Mouse (Mus musculus): ENCODE data around the gene Lck. TPM values are rescaled to one million over a fixed set of nuclear protein-coding genes. Genes with fewer than 3 reads are reported as not detected.

Gene Lck
- polyA plus RNA-seq, 1 experiment from 2014 or later, result 6.3 TPM

GRCm38 (mm10) chr4:129582251-129582650, 8.8 kb upstream of the Lck start:
- no peak for ATAC-seq (ENCODE audit: insufficient read depth, low FRiP score, low read depth)
- peaks cover 9% of the 10 kb centered on the region for H3K4me1 ChIP-seq
- no peaks in the 10 kb centered on the region for H3K9me3 ChIP-seq
- 92% methylated on average over 1 of the region's 1 CpGs for WGBS
- no peak overlapping the region for H3K27ac ChIP-seq
- no peak overlapping the region for H3K4me3 ChIP-seq (replicated peaks)
- H3K36me3 ChIP-seq, result no peaks in the 10 kb centered on the region
- no peak overlapping the region for H3K9ac ChIP-seq
- no peaks in the 10 kb centered on the region for H3K27me3 ChIP-seq (replicated peaks)
- H3K4me2 ChIP-seq, result no peak overlapping the region

GRCm38 (mm10) chr4:129580347-129580746, 6.9 kb upstream of the Lck start:
- no peak overlapping the region for H3K4me2 ChIP-seq
- WGBS, result 50% methylated on average over 7 of the region's 7 CpGs
- H3K36me3 ChIP-seq, result no peaks in the 10 kb centered on the region
- no peak for ATAC-seq (ENCODE audit: insufficient read depth, low FRiP score, low read depth)
- no peak overlapping the region for H3K4me3 ChIP-seq (replicated peaks)
- no peak overlapping the region for H3K27ac ChIP-seq
- no peaks in the 10 kb centered on the region for H3K27me3 ChIP-seq (replicated peaks)
- no peak overlapping the region for H3K9ac ChIP-seq
- H3K9me3 ChIP-seq, result no peaks in the 10 kb centered on the region
- peaks cover 9% of the 10 kb centered on the region for H3K4me1 ChIP-seq

- ATAC-seq (ENCODE audit: insufficient read depth, low FRiP score, low read depth), result no peak
- no peak within 1 kb of the TSS for H3K4me2 ChIP-seq
- 72% methylated on average over 5 of the region's 5 CpGs for WGBS
- H3K36me3 ChIP-seq, result no peaks in the 10 kb centered on the region
- H3K9ac ChIP-seq, result no peak within 1 kb of the TSS
- H3K4me3 ChIP-seq (replicated peaks), result no peak within 1 kb of the TSS
- H3K9me3 ChIP-seq, result no peaks in the 10 kb centered on the region
- H3K4me1 ChIP-seq, result no peaks in the 10 kb centered on the region
- no peaks in the 10 kb centered on the region for H3K27me3 ChIP-seq (replicated peaks)
- H3K27ac ChIP-seq, result no peak within 1 kb of the TSS
Measured at GRCm38 (mm10) chr4:129578466-129578865, 5.0 kb upstream of the Lck start, which contains the start of gene Fam167b. TSS of gene Fam167b (minus strand) at chr4:129578549.

DNA sequence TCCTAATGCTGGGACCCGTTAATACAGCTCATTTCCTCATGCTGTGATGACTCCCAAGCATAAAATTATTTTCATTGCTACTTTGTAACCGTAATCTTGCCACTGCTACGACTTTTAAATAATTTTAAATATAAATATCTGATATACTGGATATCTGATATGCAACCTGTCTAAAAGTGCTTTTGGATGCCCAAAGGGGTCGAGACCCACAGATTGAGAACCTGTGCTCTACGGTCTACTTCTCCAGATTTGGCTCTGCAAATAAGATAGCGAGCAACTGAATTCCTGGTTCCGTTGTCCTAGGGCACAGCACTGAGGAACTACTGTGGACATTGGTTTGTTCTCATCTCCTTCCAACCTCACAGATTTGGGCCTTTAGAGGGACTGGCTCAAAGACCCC, 4.2 kb upstream of the Lck start:
- Histone ChIP-seq H3K9ac (no peak overlapping the region), H3K4me2 (no peak overlapping the region), H3K4me3 (replicated peaks) (no peak overlapping the region), H3K36me3 (no peaks in the 10 kb centered on the region), H3K4me1 (no peaks in the 10 kb centered on the region), H3K9me3 (no peaks in the 10 kb centered on the region), H3K27ac (no peak overlapping the region), H3K27me3 (replicated peaks) (no peaks in the 10 kb centered on the region)
- no peak for ATAC-seq (ENCODE audit: insufficient read depth, low FRiP score, low read depth)
- 75% methylated on average over 7 of the region's 7 CpGs for WGBS

DNA sequence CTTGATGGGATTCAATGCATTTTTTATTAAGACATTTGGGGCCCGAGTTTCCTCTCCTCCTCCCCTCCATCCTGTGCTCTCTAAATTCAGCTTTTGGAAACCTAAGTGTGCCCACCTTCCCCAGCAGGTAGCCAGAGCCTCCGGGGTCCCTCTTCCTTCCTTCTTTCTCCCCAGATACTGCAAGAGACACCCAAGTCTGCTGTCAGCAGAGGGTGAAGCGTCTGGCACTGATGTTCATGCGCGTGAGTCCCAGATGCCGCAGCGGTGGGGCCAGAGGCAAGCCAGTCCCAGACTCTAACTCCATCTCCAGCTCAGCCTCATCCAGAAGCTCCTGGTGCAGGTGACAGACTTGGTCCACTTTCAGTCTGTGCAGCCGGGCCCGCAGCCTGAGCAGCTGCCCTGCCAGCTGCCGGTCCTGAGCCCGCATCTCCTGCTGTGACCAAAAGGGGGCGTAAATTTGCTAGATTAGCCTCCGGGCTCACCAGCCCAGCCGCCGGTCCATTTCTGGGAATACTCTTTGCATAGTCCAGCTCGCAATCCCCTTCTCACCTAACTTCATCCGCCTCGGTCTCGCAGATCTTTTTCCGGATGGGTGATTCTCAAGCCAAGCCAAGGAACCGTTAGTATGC, 3.5 kb upstream of the Lck start:
- no peaks in the 10 kb centered on the region for H3K36me3 ChIP-seq
- H3K9me3 ChIP-seq, result no peaks in the 10 kb centered on the region
- ATAC-seq (ENCODE audit: insufficient read depth, low FRiP score, low read depth), result no peak
- WGBS, result 32% methylated on average over 21 of the region's 21 CpGs
- no peaks in the 10 kb centered on the region for H3K4me1 ChIP-seq
- no peak overlapping the region for H3K27ac ChIP-seq
- no peaks in the 10 kb centered on the region for H3K27me3 ChIP-seq (replicated peaks)
- no peak overlapping the region for H3K4me3 ChIP-seq (replicated peaks)
- no peak overlapping the region for H3K9ac ChIP-seq
- H3K4me2 ChIP-seq, result no peak overlapping the region

GRCm38 (mm10) chr4:129575171-129575844, 1.9 kb upstream of the Lck start:
- Histone ChIP-seq H3K36me3 (no peaks in the 10 kb centered on the region), H3K4me1 (no peaks in the 10 kb centered on the region), H3K9ac (no peak overlapping the region), H3K9me3 (no peaks in the 10 kb centered on the region), H3K27me3 (replicated peaks) (no peaks in the 10 kb centered on the region), H3K27ac (no peak overlapping the region; the same call in 1 of the 2 replicates), H3K4me3 (replicated peaks) (no peak overlapping the region), H3K4me2 (no peak overlapping the region)
- ATAC-seq (ENCODE audit: insufficient read depth, low FRiP score, low read depth), result no peak
- 35% methylated on average over 7 of the region's 8 CpGs for WGBS

- no peak for ATAC-seq (ENCODE audit: insufficient read depth, low FRiP score, low read depth)
- Histone ChIP-seq H3K9ac (no peak overlapping the region), H3K4me3 (replicated peaks) (no peak overlapping the region), H3K27ac (no peak overlapping the region), H3K9me3 (no peaks in the 10 kb centered on the region), H3K36me3 (no peaks in the 10 kb centered on the region), H3K4me1 (no peaks in the 10 kb centered on the region), H3K4me2 (no peak overlapping the region), H3K27me3 (replicated peaks) (no peaks in the 10 kb centered on the region)
- 97% methylated on average over 4 of the region's 4 CpGs for WGBS
Measured at GRCm38 (mm10) chr4:129573093-129573370, 409 bp downstream of the Lck start.

DNA sequence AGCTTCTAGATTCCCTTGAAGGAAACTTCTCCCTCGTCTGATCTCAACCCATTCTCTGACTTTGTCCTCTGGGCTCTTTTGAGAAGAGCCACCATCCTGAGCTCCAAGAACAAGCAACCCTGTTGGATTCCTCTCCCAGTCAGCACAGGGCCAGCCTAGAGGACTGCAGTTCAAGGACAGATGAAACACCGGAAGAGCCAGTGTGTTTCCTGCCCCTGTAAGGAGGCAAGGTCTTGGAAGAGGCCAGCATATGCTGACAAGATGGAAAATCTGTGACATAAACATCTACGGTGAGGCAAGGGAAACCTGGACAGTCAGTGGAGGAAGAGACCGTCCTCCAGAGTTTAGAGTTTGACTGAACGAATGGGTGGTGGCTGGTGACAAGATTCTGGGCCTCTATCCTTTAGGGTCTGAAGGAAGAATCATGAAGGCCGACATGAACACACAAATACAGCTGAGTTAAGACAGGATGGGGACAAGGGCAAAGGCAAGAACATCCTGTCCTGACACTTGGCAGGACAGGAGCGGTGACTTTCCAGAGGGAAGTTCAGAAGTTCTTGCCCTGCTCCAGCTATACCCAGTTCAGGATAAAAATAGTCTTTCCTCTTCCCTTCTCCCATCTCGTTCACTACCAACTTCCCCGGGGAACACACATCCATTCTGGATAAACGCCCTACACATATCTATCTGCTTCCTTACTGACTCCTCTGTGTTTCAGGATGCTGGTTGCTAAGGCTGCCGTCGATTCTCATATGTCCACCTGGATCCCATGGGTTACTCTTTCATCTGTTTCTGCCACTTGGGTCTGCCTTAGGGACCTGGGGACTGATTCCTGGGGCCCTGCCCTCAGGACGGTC, 977 bp downstream of the Lck start:
- Histone ChIP-seq H3K9me3 (no peaks in the 10 kb centered on the region), H3K36me3 (no peaks in the 10 kb centered on the region), H3K27me3 (replicated peaks) (no peaks in the 10 kb centered on the region), H3K4me3 (replicated peaks) (no peak overlapping the region), H3K4me2 (no peak overlapping the region), H3K27ac (no peak overlapping the region), H3K9ac (no peak overlapping the region), H3K4me1 (no peaks in the 10 kb centered on the region)
- no peak for ATAC-seq (ENCODE audit: insufficient read depth, low FRiP score, low read depth)
- WGBS, result 75% methylated on average over 13 of the region's 13 CpGs

- Histone ChIP-seq H3K27me3 (replicated peaks) (no peaks in the 10 kb centered on the region), H3K9ac (no peak overlapping the region), H3K4me3 (replicated peaks) (no peak overlapping the region), H3K9me3 (no peaks in the 10 kb centered on the region), H3K4me2 (no peak overlapping the region), H3K4me1 (no peaks in the 10 kb centered on the region), H3K36me3 (no peaks in the 10 kb centered on the region), H3K27ac (no peak overlapping the region)
- 64% methylated on average over 8 of the region's 8 CpGs for WGBS
- no peak for ATAC-seq (ENCODE audit: insufficient read depth, low FRiP score, low read depth)
Measured at GRCm38 (mm10) chr4:129571551-129572084, 1.8 kb downstream of the Lck start.

DNA sequence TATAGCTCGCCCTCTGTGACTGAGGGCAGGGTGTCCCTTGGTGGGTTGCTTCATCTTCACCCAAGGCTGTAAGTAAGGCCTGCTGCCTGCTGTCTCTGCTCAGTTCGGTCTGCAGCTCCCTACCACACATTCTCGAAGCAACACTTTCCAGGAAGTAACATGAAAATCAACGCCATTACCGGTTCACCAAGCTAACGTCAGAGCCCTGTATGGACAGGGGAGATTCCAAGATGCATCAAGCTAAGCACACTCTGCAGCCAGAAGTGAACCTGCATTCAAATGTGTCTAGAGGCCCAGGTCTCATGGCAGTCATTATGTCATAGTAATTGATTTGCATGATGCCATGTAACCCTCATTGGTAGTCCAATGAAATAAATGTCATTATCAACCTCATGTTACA, 3.4 kb downstream of the Lck start:
- WGBS, result 91% methylated on average over 6 of the region's 6 CpGs
- H3K4me1 ChIP-seq, result no peaks in the 10 kb centered on the region
- H3K27me3 ChIP-seq (replicated peaks), result no peaks in the 10 kb centered on the region
- no peak for ATAC-seq (ENCODE audit: insufficient read depth, low FRiP score, low read depth)
- no peak overlapping the region for H3K27ac ChIP-seq
- no peaks in the 10 kb centered on the region for H3K9me3 ChIP-seq
- H3K36me3 ChIP-seq, result no peaks in the 10 kb centered on the region
- H3K4me2 ChIP-seq, result no peak overlapping the region
- no peak overlapping the region for H3K9ac ChIP-seq
- no peak overlapping the region for H3K4me3 ChIP-seq (replicated peaks)

DNA sequence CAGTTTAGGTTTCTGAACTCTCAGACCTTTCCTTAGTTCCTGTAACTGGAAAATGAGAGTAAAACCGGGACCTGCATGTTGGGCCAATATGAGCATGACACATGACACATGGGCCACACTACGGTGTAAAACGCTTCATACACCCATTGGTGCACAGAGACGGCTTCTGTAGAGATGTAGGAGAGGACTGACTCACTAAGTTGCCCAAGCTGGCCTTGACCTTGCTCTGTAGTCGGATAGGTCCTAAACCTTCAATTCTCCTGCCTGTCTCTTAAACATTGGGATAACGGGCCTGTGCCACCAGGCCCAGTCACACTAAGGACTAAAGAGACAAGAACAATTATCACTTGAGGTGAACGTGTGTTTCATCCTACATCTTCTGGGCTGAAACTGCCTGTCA, 5.1 kb downstream of the Lck start:
- no peaks in the 10 kb centered on the region for H3K27me3 ChIP-seq (replicated peaks)
- no peak overlapping the region for H3K27ac ChIP-seq
- no peaks in the 10 kb centered on the region for H3K9me3 ChIP-seq
- no peaks in the 10 kb centered on the region for H3K36me3 ChIP-seq
- H3K4me3 ChIP-seq (replicated peaks), result no peak overlapping the region
- H3K4me1 ChIP-seq, result peaks cover 6% of the 10 kb centered on the region; the same call in 1 of the 2 replicates
- no peak overlapping the region for H3K9ac ChIP-seq
- ATAC-seq (ENCODE audit: insufficient read depth, low FRiP score, low read depth), result no peak
- H3K4me2 ChIP-seq, result no peak overlapping the region
- 90% methylated on average over 7 of the region's 7 CpGs for WGBS

DNA sequence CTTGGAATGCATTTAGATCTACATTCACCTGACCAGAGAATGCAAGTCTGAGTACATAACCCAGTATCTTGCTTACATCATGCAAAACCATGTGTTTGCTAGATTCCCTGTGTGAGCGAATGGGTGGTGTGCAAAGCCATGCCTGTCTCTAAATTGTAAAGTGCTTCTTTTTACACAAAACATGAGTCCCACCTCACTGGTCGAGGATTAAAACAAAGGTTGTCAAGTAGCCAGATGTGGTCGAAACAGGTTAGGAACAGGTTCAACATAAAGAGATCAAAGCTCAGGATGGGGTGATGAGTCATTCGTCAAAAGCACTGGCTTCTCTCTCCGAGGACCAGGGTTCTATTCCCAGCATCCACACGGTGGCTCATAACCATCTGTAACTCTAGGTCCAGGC, 8.3 kb downstream of the Lck start:
- Histone ChIP-seq H3K36me3 (no peaks in the 10 kb centered on the region), H3K4me3 (replicated peaks) (no peak overlapping the region), H3K27ac (no peak overlapping the region), H3K9ac (no peak overlapping the region), H3K9me3 (no peaks in the 10 kb centered on the region), H3K4me1 (peaks cover 7% of the 10 kb centered on the region; the same call in 1 of the 2 replicates), H3K27me3 (replicated peaks) (no peaks in the 10 kb centered on the region), H3K4me2 (no peak overlapping the region)
- ATAC-seq (ENCODE audit: insufficient read depth, low FRiP score, low read depth), result no peak
- 74% methylated on average over 6 of the region's 6 CpGs for WGBS

All from stomach, embryonic 15.5 days (tissue).